Mouse (Mus musculus): Measurements from ENCODE around the gene Dst.

Dst gene

GRCm38 (mm10) chr1:33908191-33908962 is at the start of gene Dst:
TSS of gene Dst (plus strand) at chr1:33908225.
- peak; percentile 71 for DNase-seq

- peak; percentile 53 for DNase-seq
Observed at GRCm38 (mm10) chr1:33869031-33869430, 39.0 kb upstream of the Dst start.

- no peak for DNase-seq
Observed at GRCm38 (mm10) chr1:33869437-33869836, 38.6 kb upstream of the Dst start.

GRCm38 (mm10) chr1:33873561-33873960 is 34.5 kb upstream of the Dst start:
- DNase-seq = no peak

- peak; percentile 33 for DNase-seq
Observed at GRCm38 (mm10) chr1:33875691-33876090, 32.3 kb upstream of the Dst start.

GRCm38 (mm10) chr1:33876416-33876815 is 31.6 kb upstream of the Dst start:
- DNase-seq = no peak

- no peak for DNase-seq
Observed at GRCm38 (mm10) chr1:33878170-33878569, 29.9 kb upstream of the Dst start.

- no peak for DNase-seq
Observed at GRCm38 (mm10) chr1:33883102-33883839, 24.8 kb upstream of the Dst start.

- DNase-seq = peak; percentile 69
Observed at GRCm38 (mm10) chr1:33892784-33893183, 15.2 kb upstream of the Dst start.

GRCm38 (mm10) chr1:33896116-33896515 is 11.9 kb upstream of the Dst start:
- no peak for DNase-seq

- peak; percentile 70 for DNase-seq
Observed at GRCm38 (mm10) chr1:33896666-33897065, 11.4 kb upstream of the Dst start.

- DNase-seq = peak; percentile 63
Observed at GRCm38 (mm10) chr1:33897426-33897825, 10.6 kb upstream of the Dst start.

- no peak for DNase-seq
Observed at GRCm38 (mm10) chr1:33898373-33898772, 9.7 kb upstream of the Dst start.

- DNase-seq = no peak
Observed at GRCm38 (mm10) chr1:33900175-33900574, 7.8 kb upstream of the Dst start.

GRCm38 (mm10) chr1:33903587-33903986 is 4.4 kb upstream of the Dst start:
- DNase-seq = no peak

GRCm38 (mm10) chr1:33906216-33906615 is 1.8 kb upstream of the Dst start:
- DNase-seq = no peak

GRCm38 (mm10) chr1:33906927-33907326 is 1.1 kb upstream of the Dst start:
- peak; percentile 78 for DNase-seq

- DNase-seq = peak; percentile 88
Observed at GRCm38 (mm10) chr1:33907421-33908190, 419 bp upstream of the Dst start, which contains the start of gene Bend6. TSS of gene Bend6 (minus strand) at chr1:33907816.

- DNase-seq = no peak
Observed at GRCm38 (mm10) chr1:33911589-33911988, 3.6 kb downstream of the Dst start.

- no peak for DNase-seq
Observed at GRCm38 (mm10) chr1:33916554-33916953, 8.5 kb downstream of the Dst start.

GRCm38 (mm10) chr1:33922975-33923374 is 14.9 kb downstream of the Dst start:
- no peak for DNase-seq

- no peak for DNase-seq
Observed at GRCm38 (mm10) chr1:33925283-33925682, 17.3 kb downstream of the Dst start.

- no peak for DNase-seq
Observed at GRCm38 (mm10) chr1:33927466-33927865, 19.4 kb downstream of the Dst start.
